Mouse (Mus musculus): ENCODE data around the gene Mus81.

- TF ChIP-seq CTCF (IDR thresholded peaks at IDR 0.05; ENCODE audit: low read depth, low read length) (no peak), TAL1 (conservative IDR thresholded peaks at IDR 0.05; ENCODE audit: low read depth, low read length) (no peak)
Measured at GRCm38 (mm10) chr19:5512091-5513004, 24.1 kb upstream of the Mus81 start.

Data from G1E (cell line).